Mouse (Mus musculus) heart, postnatal 36 days (tissue): Measurements from ENCODE around the gene Stac3. TPM values are rescaled to one million over a fixed set of nuclear protein-coding genes. Genes with fewer than 3 reads are reported as not detected.

Source experiments
- DNase-seq, 2 experiments: peaks; one replicate each; pipeline ENCODE4 v3.0.0; 2021 to 2022
- intact Hi-C: fragments of 180-260 bp; cut with DNase I; formaldehyde crosslinking; loops from one replicate; pipeline ENCODE4 v1.15.1; 2025
- total RNA-seq, 2 experiments: library from RNA; stranded (reverse); gene quantifications; 2 replicates each; pipeline ENCODE4 v1.2.3; 2021

Stac3 gene
- total RNA-seq, 2 experiments from 2014 or later = 0.51 to 0.64 TPM

DNA sequence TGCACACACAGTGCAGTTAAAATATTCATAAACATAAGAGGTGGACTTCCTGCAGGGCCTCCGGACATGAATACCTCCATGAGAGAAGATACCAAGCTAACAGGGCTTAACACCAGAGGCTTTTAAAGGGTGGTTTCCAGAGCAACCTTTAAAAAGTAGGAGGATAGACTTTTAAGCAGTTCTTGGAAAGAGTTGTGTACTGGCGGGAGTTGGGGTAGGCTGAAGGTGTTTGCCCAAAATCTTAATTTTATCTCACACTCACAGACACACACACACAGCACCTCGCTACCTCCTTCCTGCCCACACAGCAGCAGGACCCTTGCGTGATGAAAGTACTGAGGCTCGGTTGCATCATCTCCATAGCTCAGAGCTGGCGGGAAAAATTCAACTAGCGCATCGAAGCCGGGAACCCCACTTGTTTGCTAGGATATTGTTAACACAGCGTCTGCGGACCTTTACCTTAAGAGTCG lies 20.2 kb downstream of the Stac3 start:
- DNase-seq = no peak
- intact Hi-C loops = no loop called here

GRCm38 (mm10) chr10:127522088-127522581 lies 20.6 kb downstream of the Stac3 start, which contains the start of gene Shmt2:
Gene Shmt2, minus strand, starts transcription at chr10:127522444.
- intact Hi-C loops = no loop called here
- peak; percentile 80 to 86 for DNase-seq

GRCm38 (mm10) chr10:127524646-127525255 lies 23.3 kb downstream of the Stac3 start:
- intact Hi-C loops = no loop called here

GRCm38 (mm10) chr10:127526048-127526447 lies 24.6 kb downstream of the Stac3 start:
- intact Hi-C loops = no loop called here
- no peak for DNase-seq

More at GRCm38 (mm10) chr10:127524646-127525255, 23.3 kb downstream of the Stac3 start:
- no peak for DNase-seq

DNA sequence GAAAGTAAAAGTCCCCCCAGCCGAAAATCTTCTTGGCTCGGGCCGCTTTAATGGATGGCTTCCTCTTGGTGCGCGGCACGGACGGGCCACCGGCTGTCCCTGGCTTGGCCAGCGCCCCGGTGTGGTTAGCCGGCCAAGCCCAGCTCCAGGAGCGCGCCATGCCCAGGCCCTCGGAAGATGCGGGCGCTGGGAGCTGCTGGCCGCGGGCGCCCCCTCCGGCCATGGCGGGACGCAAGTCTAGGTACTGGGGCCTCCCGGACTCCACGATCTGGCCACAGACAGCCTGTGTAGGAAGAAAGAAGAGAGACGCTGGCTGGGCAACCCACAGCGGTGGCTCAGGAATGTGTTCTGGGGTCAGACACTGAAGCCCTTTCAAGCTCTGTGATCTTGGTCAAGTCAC lies 25.2 kb downstream of the Stac3 start:
- DNase-seq = peak; percentile 50 to 61
- intact Hi-C loops = no loop called here

- intact Hi-C loops = no loop called here
- DNase-seq = no peak
Measured at GRCm38 (mm10) chr10:127527481-127527880, 26.0 kb downstream of the Stac3 start.

DNA sequence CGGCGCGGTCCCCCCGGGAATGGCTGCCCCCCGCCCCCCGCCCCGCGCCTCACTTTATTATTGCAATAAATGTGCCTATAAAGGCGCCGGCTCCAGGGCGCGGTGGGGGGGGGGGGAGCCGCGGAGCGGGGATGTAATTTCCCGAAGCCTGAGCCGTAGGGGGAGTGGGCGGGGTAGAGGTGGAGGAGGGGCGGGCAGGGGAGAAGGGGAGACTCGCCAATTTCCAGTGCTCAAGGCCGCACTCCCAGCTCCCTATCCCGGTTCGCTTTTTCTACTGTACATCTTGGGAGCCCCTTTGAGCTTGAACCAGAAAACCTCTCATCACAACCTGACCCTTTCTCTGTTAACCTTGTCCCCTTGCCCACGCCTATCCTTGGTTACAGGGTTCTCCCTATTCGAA lies 29.5 kb downstream of the Stac3 start:
- intact Hi-C loops = no loop called here

DNA sequence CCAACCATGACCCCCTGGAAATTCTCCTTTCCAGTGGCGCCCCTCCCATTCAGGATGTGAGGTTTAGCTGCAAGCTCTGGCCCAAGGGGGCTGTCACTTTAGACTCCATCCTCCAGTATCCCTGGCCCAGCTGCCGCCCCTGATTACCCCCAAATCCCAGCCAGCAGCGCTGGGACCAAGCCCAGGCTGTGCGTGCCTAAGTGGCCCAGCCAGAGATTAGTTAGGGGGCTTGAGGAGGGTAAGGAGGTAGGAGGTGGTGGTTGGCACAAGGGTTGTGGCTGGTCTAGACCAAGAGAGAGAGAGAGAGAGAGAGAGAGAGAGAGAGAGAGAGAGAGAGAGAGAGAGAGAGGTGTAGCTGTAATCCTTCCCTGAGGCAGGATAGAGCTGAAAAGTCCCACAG lies 30.1 kb downstream of the Stac3 start:
- intact Hi-C loops = no loop called here

More for the DNA sequence above, 29.5 kb downstream of the Stac3 start:
- no peak for DNase-seq

DNA sequence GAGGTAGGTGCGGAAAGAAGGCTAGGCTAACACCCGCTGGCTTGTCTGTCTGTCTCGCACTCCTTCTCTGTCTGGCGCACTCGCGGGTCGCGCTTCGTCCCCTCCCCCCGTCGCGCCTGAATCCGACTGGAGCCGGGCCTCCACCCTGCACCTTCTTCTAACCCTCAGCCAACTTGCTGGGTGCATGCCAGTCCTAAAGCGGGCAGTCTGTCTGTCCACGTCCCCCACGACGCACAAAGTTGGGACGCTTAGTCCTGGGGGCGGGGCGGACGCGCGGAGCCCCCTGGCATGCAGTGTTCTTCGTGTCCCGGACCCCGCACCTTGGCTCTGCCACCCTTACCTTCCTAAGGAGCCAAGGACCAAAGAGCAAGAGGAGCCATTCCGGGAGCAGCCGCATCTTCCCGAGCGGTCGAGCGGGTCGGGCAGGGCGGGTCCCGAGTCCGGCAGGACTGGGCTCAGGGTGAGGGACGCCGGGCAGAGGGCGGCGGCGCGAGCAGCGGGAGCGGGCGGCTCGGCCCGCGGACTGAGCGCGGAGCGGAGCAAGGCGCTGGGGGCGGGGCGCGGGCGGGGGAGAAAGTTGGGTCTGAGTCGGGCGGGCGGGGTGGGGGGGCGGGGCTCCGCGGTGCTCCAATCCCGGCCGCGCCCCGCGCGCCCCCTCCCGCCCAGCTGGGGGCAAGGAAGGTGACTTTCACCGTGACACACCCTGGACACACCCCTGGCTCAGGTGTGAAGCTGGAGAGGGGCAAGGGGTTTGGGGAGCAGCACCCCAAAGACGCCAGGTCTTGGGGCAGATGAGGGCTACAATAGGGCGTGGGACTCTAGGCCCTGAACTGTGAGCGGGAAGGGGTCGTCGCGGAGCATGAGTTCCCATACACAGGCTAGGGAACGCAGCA lies 32.8 kb downstream of the Stac3 start, which contains the start of gene Nxph4:
Gene Nxph4, minus strand, starts transcription at position 524 of the 893 bp plus-strand sequence.
- DNase-seq = peak in 1 of 2 experiments; percentile 29
- intact Hi-C loops = no loop called here

More for the DNA sequence above, 30.1 kb downstream of the Stac3 start:
- no peak for DNase-seq

DNA sequence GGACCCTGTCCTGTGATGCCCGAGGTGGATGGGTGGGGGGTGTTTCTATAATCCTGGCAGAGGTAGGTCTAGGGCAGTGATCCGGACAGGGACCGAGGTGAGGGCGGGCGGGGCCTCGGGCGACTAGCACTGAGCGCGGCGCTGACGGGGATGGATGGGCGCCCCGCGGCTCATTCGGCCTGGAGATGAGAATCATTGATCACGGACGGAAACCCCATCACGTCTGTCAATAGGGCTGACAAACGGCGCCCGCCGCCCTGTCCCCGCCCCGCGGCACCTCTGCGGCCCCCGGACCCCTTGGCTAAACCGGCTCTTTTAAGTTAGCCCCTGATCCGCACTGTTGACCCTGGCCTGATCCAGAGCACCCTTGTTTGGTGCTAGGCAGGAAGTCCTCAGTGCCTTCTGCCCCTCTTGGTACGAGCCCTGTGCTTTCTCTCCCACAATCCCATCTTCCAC lies 33.5 kb downstream of the Stac3 start:
- DNase-seq = no peak
- intact Hi-C loops = no loop called here

GRCm38 (mm10) chr10:127536586-127537314 lies 35.3 kb downstream of the Stac3 start:
- DNase-seq = peak; percentile 39 to 41
- intact Hi-C loops = loop anchor here (1.0 kb wide), 2 partner anchors 23 to 27 kb away; no protein-coding TSS in a partner anchor

GRCm38 (mm10) chr10:127537854-127538583 lies 36.5 kb downstream of the Stac3 start:
- intact Hi-C loops = no loop called here
- peak; percentile 79 to 85 for DNase-seq

DNA sequence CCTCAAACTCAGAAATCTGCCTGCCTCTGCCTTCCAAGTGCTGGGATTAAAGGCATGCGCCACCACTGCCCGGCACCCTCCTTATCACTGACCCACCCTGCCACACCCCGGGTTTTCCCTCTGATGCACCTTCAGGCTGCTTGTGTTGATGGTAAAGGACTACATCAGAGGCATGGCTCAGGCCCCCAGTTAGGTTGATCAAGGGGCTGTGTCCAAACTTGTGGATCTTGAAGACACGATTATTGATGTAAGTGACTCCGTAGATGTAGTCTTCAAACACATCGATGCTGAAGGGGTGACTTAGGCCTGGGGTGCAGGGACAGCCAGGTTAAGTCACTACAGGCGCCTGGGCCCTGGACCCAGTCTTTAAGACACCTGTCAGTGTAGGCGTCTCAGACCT lies 40.0 kb downstream of the Stac3 start:
- no peak for DNase-seq
- intact Hi-C loops = no loop called here

DNA sequence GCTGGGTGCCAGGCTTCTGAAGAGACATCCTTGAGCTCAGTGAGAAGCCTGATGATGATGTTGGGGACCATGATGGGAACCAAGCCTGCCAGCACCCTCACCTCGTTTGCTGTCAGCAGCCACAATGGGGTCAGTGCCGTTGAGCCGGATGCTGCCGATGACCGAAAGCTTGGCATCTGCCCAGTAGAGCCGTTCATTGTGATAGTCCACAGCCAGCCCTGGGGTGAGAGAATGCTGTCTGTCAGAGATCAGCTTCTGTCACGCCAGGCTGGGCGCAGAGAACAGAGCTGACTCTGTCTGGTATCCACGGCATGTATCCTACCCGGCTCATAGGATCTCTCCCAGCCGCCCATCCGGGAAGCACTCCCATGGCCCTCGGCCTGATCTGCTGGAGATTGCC lies 40.6 kb downstream of the Stac3 start:
- DNase-seq = peak in 1 of 2 experiments; percentile 39
- intact Hi-C loops = no loop called here

GRCm38 (mm10) chr10:127542720-127543119 lies 41.2 kb downstream of the Stac3 start:
- no peak for DNase-seq
- intact Hi-C loops = no loop called here

DNA sequence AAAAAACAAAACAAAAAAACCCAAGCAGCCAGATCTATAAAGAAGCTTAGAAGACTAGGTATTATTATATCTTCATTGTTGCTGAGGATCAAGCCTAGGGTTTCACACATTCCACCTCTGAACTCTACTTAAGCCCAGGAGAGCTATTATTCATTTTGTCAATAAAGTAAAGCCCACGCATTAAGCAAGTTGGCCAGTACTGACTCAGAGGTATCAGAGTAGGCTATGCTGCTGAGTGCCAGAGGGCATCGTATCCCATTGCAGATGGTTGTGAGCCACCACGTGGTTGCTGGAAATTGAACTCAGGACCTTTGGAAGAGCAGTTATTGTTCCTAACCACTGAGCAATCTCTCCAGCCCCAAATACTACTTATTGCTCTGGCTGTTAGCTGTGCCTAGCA lies 42.4 kb downstream of the Stac3 start:
- no peak for DNase-seq
- intact Hi-C loops = no loop called here

GRCm38 (mm10) chr10:127544375-127544774 lies 42.9 kb downstream of the Stac3 start:
- intact Hi-C loops = no loop called here
- DNase-seq = no peak

- intact Hi-C loops = no loop called here
Measured at GRCm38 (mm10) chr10:127546505-127546904, 45.0 kb downstream of the Stac3 start.

GRCm38 (mm10) chr10:127548236-127548635 lies 46.8 kb downstream of the Stac3 start:
- intact Hi-C loops = no loop called here
- no peak for DNase-seq

More at GRCm38 (mm10) chr10:127546505-127546904, 45.0 kb downstream of the Stac3 start:
- DNase-seq = no peak

DNA sequence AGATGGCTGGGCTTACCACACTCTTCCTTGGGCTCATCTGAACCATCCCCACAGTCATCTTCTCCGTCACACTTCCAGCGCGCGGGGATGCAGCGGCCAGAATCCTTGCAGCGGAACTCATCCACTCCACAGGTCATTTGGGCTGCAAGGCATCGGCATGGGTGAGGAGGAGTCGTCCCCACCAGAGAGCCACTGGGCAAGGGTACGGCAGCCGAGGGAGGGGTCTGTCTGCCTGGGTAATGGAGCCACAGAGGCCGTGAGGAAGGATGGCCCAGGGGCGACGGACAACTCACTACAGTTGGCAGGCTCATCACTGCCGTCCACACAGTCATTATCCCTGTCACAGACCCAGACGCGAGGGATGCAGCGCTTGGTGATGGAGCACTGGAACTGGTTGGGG lies 48.4 kb downstream of the Stac3 start:
- no peak for DNase-seq

More for the DNA sequence above, 48.4 kb downstream of the Stac3 start:
- intact Hi-C loops = no loop called here
